Mouse (Mus musculus): Measurements from ENCODE around the gene Sec14l4. TPM values are rescaled to one million over a fixed set of nuclear protein-coding genes. Genes with fewer than 3 reads are reported as not detected.
"Not testable (repeated sequence)": the region's sequence is repeated elsewhere in the genome, so short reads cannot be mapped to it uniquely, and the experiment has no call there.

Gene Sec14l4
- total and polyA plus RNA-seq, 2 experiments from 2014 or later, result not detected

DNA sequence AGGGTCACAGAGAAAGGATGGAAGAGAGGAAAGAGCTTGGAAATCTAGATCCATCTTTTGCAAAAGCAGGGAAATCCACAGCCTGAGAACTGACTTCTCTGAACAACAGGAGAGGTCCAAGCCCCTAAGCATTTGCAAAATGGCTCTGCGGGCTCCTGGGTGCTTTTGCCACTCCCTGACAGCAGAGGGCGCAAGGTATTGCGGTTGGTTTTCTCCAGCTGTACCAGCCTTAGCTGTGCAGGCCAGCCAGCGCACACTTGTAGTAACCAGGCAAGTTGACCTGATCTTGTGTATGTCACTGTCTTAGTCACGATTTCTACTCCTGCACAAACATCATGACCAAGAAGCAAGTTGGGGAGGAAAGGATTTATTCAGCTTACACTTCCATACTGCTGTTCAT lies 29.7 kb upstream of the Sec14l4 start:
- TF ChIP-seq CTCF (IDR thresholded peaks at IDR 0.05; ENCODE audit: low read depth), result peak; percentile 88
- DNase-seq (ENCODE audit: low spot score), result peak; percentile 79

DNA sequence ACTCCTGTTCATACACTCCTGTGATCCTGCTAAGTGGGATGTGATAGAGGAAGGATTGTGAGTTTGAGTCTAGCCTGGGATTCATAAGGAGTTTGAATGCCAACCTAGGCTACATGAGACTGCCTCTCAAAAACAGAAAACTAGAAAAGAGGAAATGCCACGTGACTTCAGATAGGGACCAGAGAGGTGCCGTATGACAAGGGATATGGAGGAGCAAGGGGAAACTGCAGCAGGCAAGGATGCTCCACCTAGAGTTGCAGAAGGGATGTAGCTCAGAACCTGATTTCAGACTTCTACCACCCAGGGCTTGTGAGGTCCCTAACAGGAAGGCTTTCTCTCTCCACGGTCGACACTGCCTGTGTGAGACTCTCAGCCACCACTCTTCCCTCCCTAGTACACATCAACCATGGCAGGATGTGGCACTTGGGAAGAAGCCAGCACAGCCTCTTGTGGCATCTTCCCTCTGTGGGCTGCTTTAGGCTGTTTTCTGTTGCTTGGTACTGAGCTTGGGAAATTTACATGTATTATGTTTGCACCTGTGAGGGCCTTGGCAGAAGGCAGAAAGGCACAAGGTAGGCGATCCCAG lies 25.9 kb upstream of the Sec14l4 start:
- WGBS, result 61% methylated on average over 5 of the region's 5 CpGs
- Histone ChIP-seq H3K4me2 (ENCODE audit: low read depth, low read length) (no peak overlapping the region), H3K27ac (no peak overlapping the region), H3K27me3 (ENCODE audit: insufficient read depth, low read length) (peaks cover 4% of the 10 kb centered on the region; the same call in 1 of the 2 replicates), H3K4me3 (ENCODE audit: low read length) (no peak overlapping the region), H3K9me3 (ENCODE audit: low read length) (no peaks in the 10 kb centered on the region), H3K36me3 (ENCODE audit: insufficient read depth, low read length) (no peaks in the 10 kb centered on the region), H3K4me1 (ENCODE audit: insufficient read depth, low read length) (no peaks in the 10 kb centered on the region), H3K9ac (replicated peaks; ENCODE audit: low read length) (no peak overlapping the region)
- no peak for DNase-seq (ENCODE audit: low spot score)
- no peak for TF ChIP-seq CTCF (IDR thresholded peaks at IDR 0.05; ENCODE audit: low read depth)
- no peak for ATAC-seq

More for the DNA sequence above, 29.7 kb upstream of the Sec14l4 start:
- Histone ChIP-seq H3K9me3 (ENCODE audit: low read length) (no peaks in the 10 kb centered on the region), H3K4me1 (ENCODE audit: insufficient read depth, low read length) (no peaks in the 10 kb centered on the region), H3K4me2 (ENCODE audit: low read depth, low read length) (no peak overlapping the region), H3K9ac (replicated peaks; ENCODE audit: low read length) (no peak overlapping the region), H3K27ac (no peak overlapping the region), H3K27me3 (ENCODE audit: insufficient read depth, low read length) (peaks cover 28% of the 10 kb centered on the region; the same call in 1 of the 2 replicates), H3K36me3 (ENCODE audit: insufficient read depth, low read length) (no peaks in the 10 kb centered on the region), H3K4me3 (ENCODE audit: low read length) (no peak overlapping the region)
- peak; percentile 67; the same call in 1 of the 2 replicates for ATAC-seq
- 6% methylated on average over 5 of the region's 5 CpGs for WGBS

- ATAC-seq (no peak), DNase-seq (ENCODE audit: low spot score) (no peak)
- TF ChIP-seq CTCF (IDR thresholded peaks at IDR 0.05; ENCODE audit: low read depth), result peak; percentile 56
- Histone ChIP-seq H3K9ac (replicated peaks; ENCODE audit: low read length) (no peak overlapping the region), H3K4me1 (ENCODE audit: insufficient read depth, low read length) (no peaks in the 10 kb centered on the region), H3K4me2 (ENCODE audit: low read depth, low read length) (no peak overlapping the region), H3K36me3 (ENCODE audit: insufficient read depth, low read length) (no peaks in the 10 kb centered on the region), H3K27ac (no peak overlapping the region), H3K4me3 (ENCODE audit: low read length) (no peak overlapping the region), H3K9me3 (ENCODE audit: low read length) (no peaks in the 10 kb centered on the region), H3K27me3 (ENCODE audit: insufficient read depth, low read length) (no peaks in the 10 kb centered on the region)
- WGBS, result 90% methylated on average over 3 of the region's 3 CpGs
Observed at GRCm38 (mm10) chr11:4006462-4006861, 24.8 kb upstream of the Sec14l4 start.

DNA sequence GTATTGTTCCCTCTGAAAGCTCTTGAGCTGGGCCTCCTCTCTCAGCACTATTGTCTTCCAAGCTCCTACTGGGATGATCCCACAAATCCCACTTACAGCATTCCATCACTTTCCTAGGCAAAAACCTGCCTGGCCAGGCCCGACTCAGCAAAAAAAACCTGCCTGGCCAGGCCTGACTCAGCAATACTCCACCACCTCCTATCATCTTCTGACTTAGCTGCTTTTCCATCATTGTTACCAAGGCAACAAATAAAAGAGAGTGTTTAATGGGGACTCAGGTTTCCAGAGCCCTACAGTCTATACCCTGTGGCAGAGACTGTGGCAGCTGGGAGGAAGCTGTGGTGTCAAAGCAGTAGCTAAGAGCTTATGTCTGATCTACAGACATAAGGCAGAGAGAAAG lies 18.6 kb upstream of the Sec14l4 start:
- H3K9ac ChIP-seq (replicated peaks; ENCODE audit: low read length), result no peak overlapping the region
- WGBS, result 83% methylated on average over 1 of the region's 1 CpGs
- no peak for TF ChIP-seq CTCF (IDR thresholded peaks at IDR 0.05; ENCODE audit: low read depth)
- DNase-seq (ENCODE audit: low spot score), result no peak
- H3K9me3 ChIP-seq (ENCODE audit: low read length), result 0 out of 2 replicates have a peak, but pooled peaks cover 2% of the 10 kb centered on the region
- no peak overlapping the region for H3K4me3 ChIP-seq (ENCODE audit: low read length)
- H3K27me3 ChIP-seq (ENCODE audit: insufficient read depth, low read length), result no peaks in the 10 kb centered on the region
- H3K4me2 ChIP-seq (ENCODE audit: low read depth, low read length), result no peak overlapping the region
- no peaks in the 10 kb centered on the region for H3K36me3 ChIP-seq (ENCODE audit: insufficient read depth, low read length)
- no peak for ATAC-seq
- no peak overlapping the region for H3K27ac ChIP-seq
- no peaks in the 10 kb centered on the region for H3K4me1 ChIP-seq (ENCODE audit: insufficient read depth, low read length)

DNA sequence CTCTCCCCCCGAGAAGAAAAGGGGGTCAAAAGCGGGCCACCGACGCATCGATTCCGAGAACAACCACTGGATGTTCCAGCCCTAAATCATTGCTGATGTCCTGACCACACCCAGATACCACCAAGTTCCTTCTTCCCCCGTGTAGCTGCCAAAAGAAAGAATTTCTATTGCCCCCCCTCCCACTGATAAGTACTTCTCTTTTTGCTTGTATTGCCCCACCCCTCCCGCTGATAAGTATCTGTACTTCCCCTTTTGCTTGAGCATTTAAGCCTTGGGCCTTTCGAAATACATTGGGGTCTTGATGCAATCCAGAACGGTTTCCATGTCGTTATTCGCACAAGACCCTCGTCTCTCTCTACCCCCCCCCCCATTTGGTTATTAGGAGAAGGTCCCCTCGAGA lies 15.5 kb upstream of the Sec14l4 start:
- not testable (repeated sequence) for H3K27ac ChIP-seq; H3K9ac ChIP-seq (replicated peaks; ENCODE audit: low read length); H3K4me3 ChIP-seq (ENCODE audit: low read length); H3K4me2 ChIP-seq (ENCODE audit: low read depth, low read length); H3K27me3 ChIP-seq (ENCODE audit: insufficient read depth, low read length); H3K36me3 ChIP-seq (ENCODE audit: insufficient read depth, low read length); H3K4me1 ChIP-seq (ENCODE audit: insufficient read depth, low read length); DNase-seq (ENCODE audit: low spot score); H3K9me3 ChIP-seq (ENCODE audit: low read length); ATAC-seq
- 90% methylated on average over 14 of the region's 14 CpGs for WGBS

DNA sequence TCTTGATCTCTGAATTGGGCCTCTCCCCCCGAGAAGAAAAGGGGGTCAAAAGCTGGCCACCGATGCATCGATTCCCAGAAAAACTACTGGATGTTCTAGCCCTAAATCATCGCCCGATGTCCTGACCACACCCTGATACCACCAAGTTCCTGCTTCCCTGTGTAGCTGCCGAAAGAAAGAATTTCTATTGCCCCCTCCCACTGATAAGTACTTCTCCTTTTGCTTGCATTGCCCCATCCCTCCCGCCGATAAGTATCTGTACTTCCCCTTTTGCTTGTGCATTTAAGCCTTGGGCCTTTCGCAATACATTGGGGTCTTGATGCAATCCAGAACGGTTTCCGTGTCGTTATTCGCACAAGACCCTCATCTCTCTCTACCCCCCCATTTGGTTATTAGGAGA lies 9.2 kb upstream of the Sec14l4 start:
- WGBS, result 93% methylated on average over 13 of the region's 13 CpGs
- not testable (repeated sequence) for H3K4me1 ChIP-seq (ENCODE audit: insufficient read depth, low read length); H3K9ac ChIP-seq (replicated peaks; ENCODE audit: low read length); DNase-seq (ENCODE audit: low spot score); H3K9me3 ChIP-seq (ENCODE audit: low read length); H3K4me3 ChIP-seq (ENCODE audit: low read length); H3K4me2 ChIP-seq (ENCODE audit: low read depth, low read length); H3K36me3 ChIP-seq (ENCODE audit: insufficient read depth, low read length); H3K27ac ChIP-seq; H3K27me3 ChIP-seq (ENCODE audit: insufficient read depth, low read length); ATAC-seq

DNA sequence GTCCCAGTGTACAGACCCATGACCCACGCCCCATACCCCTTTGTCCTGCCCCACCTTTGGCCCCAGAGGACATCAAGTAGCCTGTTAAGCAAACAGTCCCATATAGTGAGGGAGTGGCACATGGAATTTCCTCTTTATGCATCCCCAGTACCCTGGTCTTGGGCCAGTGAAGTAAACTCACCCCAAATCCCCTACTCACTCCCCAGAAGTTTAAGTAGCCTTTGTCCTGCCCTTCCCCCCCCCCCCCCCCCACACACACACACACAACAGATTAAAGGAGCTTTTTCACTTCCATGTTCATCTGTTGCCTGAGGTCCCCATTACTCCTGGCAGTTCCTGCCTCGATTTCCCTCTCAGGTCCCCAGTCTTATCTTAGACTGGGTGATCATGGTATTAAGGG lies 7.9 kb upstream of the Sec14l4 start:
- no peak overlapping the region for H3K27ac ChIP-seq
- H3K27me3 ChIP-seq (ENCODE audit: insufficient read depth, low read length), result no peaks in the 10 kb centered on the region
- no peak overlapping the region for H3K4me2 ChIP-seq (ENCODE audit: low read depth, low read length)
- H3K9ac ChIP-seq (replicated peaks; ENCODE audit: low read length), result no peak overlapping the region
- no peaks in the 10 kb centered on the region for H3K9me3 ChIP-seq (ENCODE audit: low read length)
- no peak for TF ChIP-seq CTCF (IDR thresholded peaks at IDR 0.05; ENCODE audit: low read depth)
- no peaks in the 10 kb centered on the region for H3K4me1 ChIP-seq (ENCODE audit: insufficient read depth, low read length)
- DNase-seq (ENCODE audit: low spot score), result no peak
- H3K4me3 ChIP-seq (ENCODE audit: low read length), result no peak overlapping the region
- no peak for ATAC-seq
- H3K36me3 ChIP-seq (ENCODE audit: insufficient read depth, low read length), result no peaks in the 10 kb centered on the region
- 68% methylated on average over 2 of the region's 2 CpGs for WGBS

All from hindbrain, postnatal 0 days (tissue).